In genomic region chr1:36996561-36997213, GRCm38 (mm10) we compare ENCODE assay signal across 10 mouse cellular contexts. TPM values are rescaled to one million over a fixed set of nuclear protein-coding genes. Genes with fewer than 3 reads are reported as not detected.
DNase-seq lines count a peak whose midpoint lies in the region; ATAC-seq lines count a peak whose summit lies in the region.
"Had no signal": no experiment of that assay in that cellular context is flagged by ENCODE, and none has a peak within 500 bp of the region (broad histone marks: within the 10 kb centered on the region; RNA-seq: fewer than 3 reads in every experiment).

No protein-coding gene starts in this region.

- ATAC-seq in kidney, embryonic 15.5 days (replicated peaks; ENCODE audit: low FRiP score), result peak; percentile 66; the same call in 1 of the 2 replicates

- no peak overlapping the region for H3K4me3 ChIP-seq in kidney, embryonic 15.5 days (replicated peaks)
- H3K4me3 ChIP-seq: embryonic facial prominence, embryonic 12.5 days; liver, embryonic 15.5 days had no signal

- H3K9ac ChIP-seq in kidney, embryonic 15.5 days, result no peak overlapping the region
- H3K9ac ChIP-seq: embryonic facial prominence, embryonic 12.5 days; liver, embryonic 15.5 days had no signal

- intact Hi-C loops in gastrocnemius, postnatal 14 days (cut with DNase I; ENCODE audit: low total_unique reads), result no loop called here

- peak overlapping the region; percentile 73 for H3K27ac ChIP-seq in kidney, embryonic 15.5 days
- H3K27ac ChIP-seq: embryonic facial prominence, embryonic 12.5 days; liver, embryonic 15.5 days had no signal

- peak; percentile 18 for DNase-seq in embryo, embryonic 11 days
- DNase-seq in embryo, embryonic 9.5 days (ENCODE audit: extremely low spot score), result no peak
- peak; percentile 38 for DNase-seq in R1 (ENCODE audit: low read depth, low spot score)
- peak; percentile 84 for DNase-seq in gastrocnemius, postnatal 14 days
- DNase-seq in testis, postnatal 10 days (ENCODE audit: low spot score), result peak; percentile 46
- DNase-seq in left cerebral cortex, adult 18-20 months (ENCODE audit: low spot score in 2 of 2), result no peak
- DNase-seq in layer of hippocampus, adult 18-20 months (ENCODE audit: low spot score in 2 of 2), result no peak

- H3K36me3 ChIP-seq in kidney, embryonic 15.5 days, result no peaks in the 10 kb centered on the region
- H3K36me3 ChIP-seq: embryonic facial prominence, embryonic 12.5 days; liver, embryonic 15.5 days had no signal

- H3K4me2 ChIP-seq in kidney, embryonic 15.5 days, result no peak overlapping the region
- H3K4me2 ChIP-seq: embryonic facial prominence, embryonic 12.5 days; liver, embryonic 15.5 days had no signal

- peaks cover 11% of the 10 kb centered on the region for H3K4me1 ChIP-seq in kidney, embryonic 15.5 days

- 27% methylated on average over 6 of the region's 6 CpGs for WGBS in kidney, embryonic 15.5 days

- H3K9me3 ChIP-seq in kidney, embryonic 15.5 days (replicated peaks), result no peaks in the 10 kb centered on the region
- H3K9me3 ChIP-seq: embryonic facial prominence, embryonic 12.5 days; liver, embryonic 15.5 days had no signal

- H3K27me3 ChIP-seq in kidney, embryonic 15.5 days, result no peaks in the 10 kb centered on the region
- H3K27me3 ChIP-seq: embryonic facial prominence, embryonic 12.5 days; liver, embryonic 15.5 days had no signal

RNA-seq across cellular contexts. Expression of gene Vwa3b, which starts 29.7 kb away (rescaled TPM):
- total RNA-seq in gastrocnemius, postnatal 14 days (2021), result 10 to 100 TPM; 33.1 to 41.0 TPM
- polyA plus RNA-seq in kidney, embryonic 15.5 days (2015; fragmentation: Nextera tagmentation; extraction: Ambion mirVana), result 0.51 TPM in 1 of 2 replicates, not detected in the other
- 1 to 10 TPM in 1 of 2 experiments, under 1 TPM in 1; 0.91 to 1.7 TPM for total RNA-seq in left cerebral cortex, adult 18-20 months (2021)
- 10 to 100 TPM; 21.2 to 22.6 TPM for total RNA-seq in layer of hippocampus, adult 18-20 months (2021)
- polyA plus RNA-seq: liver, embryonic 15.5 days had no signal

RNA-seq across cellular contexts. Expression of gene Tmem131, which starts 53.2 kb away (rescaled TPM):
- total RNA-seq in gastrocnemius, postnatal 14 days (2021), result 10 to 100 TPM; 25.2 to 30.5 TPM
- polyA plus RNA-seq in kidney, embryonic 15.5 days (2015; fragmentation: Nextera tagmentation; extraction: Ambion mirVana), result 12.3 TPM in 2 replicates
- 10 to 100 TPM; 51.7 to 55.0 TPM for total RNA-seq in left cerebral cortex, adult 18-20 months (2021)
- total RNA-seq in layer of hippocampus, adult 18-20 months (2021), result 10 to 100 TPM; 51.2 to 55.0 TPM

Comparison
In these comparisons a context has a peak if more than half of its experiments do, and no peak if none do; other contexts are left out.
1. DNase-seq: peak in embryo, embryonic 11 days (single experiment), R1 (single experiment), gastrocnemius, postnatal 14 days (single experiment) and testis, postnatal 10 days (single experiment); none in embryo, embryonic 9.5 days (single experiment), left cerebral cortex, adult 18-20 months (0 of 2) and layer of hippocampus, adult 18-20 months (0 of 2).
2. RNA of gene Vwa3b, which starts 29.7 kb away (total RNA-seq): 33.1 to 41.0 TPM in gastrocnemius, postnatal 14 days and 21.2 to 22.6 TPM in layer of hippocampus, adult 18-20 months; 0.91 to 1.7 TPM in left cerebral cortex, adult 18-20 months; every median in the first group is over 4 times any median in the second.